Mouse (Mus musculus): ENCODE results near the gene Tbxas1. TPM values are rescaled to one million over a fixed set of nuclear protein-coding genes. Genes with fewer than 3 reads are reported as not detected.

Tbxas1 gene
- polyA plus RNA-seq, 1 experiment, result 1.2 TPM

DNA sequence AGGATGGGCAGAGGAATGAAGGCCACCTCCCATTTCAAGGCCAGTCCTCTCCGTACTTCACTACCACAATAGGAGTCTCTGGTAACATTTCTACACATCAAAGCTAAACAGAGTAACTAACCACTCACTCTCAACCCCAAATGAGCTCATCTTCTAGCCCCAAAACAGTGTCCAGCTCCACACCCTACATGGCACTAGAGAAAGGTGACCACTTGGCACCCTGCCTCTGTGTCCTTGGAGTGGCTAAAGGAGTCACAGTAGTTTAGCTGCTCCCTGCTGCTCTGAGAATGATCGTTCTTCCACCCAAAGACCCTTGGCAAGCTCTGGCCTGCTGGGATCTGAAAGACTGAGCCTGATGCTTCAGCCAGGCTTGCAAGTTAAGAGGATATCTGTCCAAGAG lies 109.4 kb downstream of the Tbxas1 start:
- DNase-seq, result no peak
- no peak overlapping the region for H3K27ac ChIP-seq (ENCODE audit: insufficient read depth, low read length)
- H3K4me1 ChIP-seq (ENCODE audit: control insufficient read depth, insufficient read depth, low read length), result no peaks in the 10 kb centered on the region
- 81% methylated on average over 2 of the region's 2 CpGs for WGBS
- TF ChIP-seq CTCF (IDR thresholded peaks at IDR 0.05; ENCODE audit: borderline replicate concordance, insufficient read depth, low read depth, low read length), result no peak
- no peak for TF ChIP-seq POLR2A (IDR thresholded peaks at IDR 0.05; ENCODE audit: borderline replicate concordance, insufficient read depth, low read length)
- H3K4me3 ChIP-seq (replicated peaks; ENCODE audit: insufficient read depth, low read depth, low read length), result no peak overlapping the region
- H3K27me3 ChIP-seq (ENCODE audit: control insufficient read depth, insufficient read depth, low read length), result no peaks in the 10 kb centered on the region; the same call in 1 of the 2 replicates

GRCm38 (mm10) chr6:38986641-38987040 lies 111.4 kb downstream of the Tbxas1 start:
- 85% methylated on average over 10 of the region's 10 CpGs for WGBS
- no peaks in the 10 kb centered on the region for H3K4me1 ChIP-seq (ENCODE audit: control insufficient read depth, insufficient read depth, low read length)
- H3K4me3 ChIP-seq (replicated peaks; ENCODE audit: insufficient read depth, low read depth, low read length), result no peak overlapping the region
- TF ChIP-seq POLR2A (IDR thresholded peaks at IDR 0.05; ENCODE audit: borderline replicate concordance, insufficient read depth, low read length) (no peak), CTCF (IDR thresholded peaks at IDR 0.05; ENCODE audit: borderline replicate concordance, insufficient read depth, low read depth, low read length) (no peak)
- DNase-seq, result no peak
- H3K27me3 ChIP-seq (ENCODE audit: control insufficient read depth, insufficient read depth, low read length), result no peaks in the 10 kb centered on the region
- H3K27ac ChIP-seq (ENCODE audit: insufficient read depth, low read length), result no peak overlapping the region

- Histone ChIP-seq H3K27ac (ENCODE audit: insufficient read depth, low read length) (no peak overlapping the region), H3K27me3 (ENCODE audit: control insufficient read depth, insufficient read depth, low read length) (no peaks in the 10 kb centered on the region), H3K4me3 (replicated peaks; ENCODE audit: insufficient read depth, low read depth, low read length) (no peak overlapping the region), H3K4me1 (ENCODE audit: control insufficient read depth, insufficient read depth, low read length) (no peaks in the 10 kb centered on the region)
- no peak for DNase-seq
- no peak for TF ChIP-seq CTCF (IDR thresholded peaks at IDR 0.05; ENCODE audit: borderline replicate concordance, insufficient read depth, low read depth, low read length)
- 76% methylated on average over 4 of the region's 4 CpGs for WGBS
These were observed 116.8 kb downstream of the Tbxas1 start for GRCm38 (mm10) chr6:38992016-38992415.

GRCm38 (mm10) chr6:38995774-38996173 lies 120.6 kb downstream of the Tbxas1 start:
- Histone ChIP-seq H3K27me3 (ENCODE audit: control insufficient read depth, insufficient read depth, low read length) (no peaks in the 10 kb centered on the region), H3K4me1 (ENCODE audit: control insufficient read depth, insufficient read depth, low read length) (no peaks in the 10 kb centered on the region), H3K27ac (ENCODE audit: insufficient read depth, low read length) (no peak overlapping the region), H3K4me3 (replicated peaks; ENCODE audit: insufficient read depth, low read depth, low read length) (no peak overlapping the region)
- TF ChIP-seq POLR2A (IDR thresholded peaks at IDR 0.05; ENCODE audit: borderline replicate concordance, insufficient read depth, low read length) (no peak), CTCF (IDR thresholded peaks at IDR 0.05; ENCODE audit: borderline replicate concordance, insufficient read depth, low read depth, low read length) (no peak)
- no peak for DNase-seq
- WGBS, result 88% methylated on average over 3 of the region's 3 CpGs

DNA sequence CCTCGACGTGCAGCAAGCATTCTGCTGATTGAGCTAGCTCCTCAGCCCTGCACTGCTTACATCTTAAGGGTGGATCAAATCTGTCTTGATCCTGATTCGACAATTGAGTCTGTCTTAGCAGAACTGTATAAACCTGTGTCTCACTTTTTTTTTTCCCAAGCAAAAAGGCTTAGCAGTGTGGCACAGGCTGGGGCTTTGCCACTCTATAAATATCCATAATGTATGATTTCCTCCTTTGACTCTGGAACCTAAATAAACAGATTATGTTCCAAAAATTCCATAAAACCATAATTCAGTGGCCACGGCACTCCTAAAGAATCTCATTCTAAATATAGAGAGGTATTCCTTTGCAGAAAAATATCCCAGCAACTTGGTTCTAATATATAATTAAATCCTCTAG lies 122.6 kb downstream of the Tbxas1 start:
- Histone ChIP-seq H3K4me1 (ENCODE audit: control insufficient read depth, insufficient read depth, low read length) (no peaks in the 10 kb centered on the region), H3K4me3 (replicated peaks; ENCODE audit: insufficient read depth, low read depth, low read length) (no peak overlapping the region), H3K27me3 (ENCODE audit: control insufficient read depth, insufficient read depth, low read length) (no peaks in the 10 kb centered on the region), H3K27ac (ENCODE audit: insufficient read depth, low read length) (no peak overlapping the region)
- 93% methylated on average over 4 of the region's 4 CpGs for WGBS
- no peak for DNase-seq
- TF ChIP-seq CTCF (IDR thresholded peaks at IDR 0.05; ENCODE audit: borderline replicate concordance, insufficient read depth, low read depth, low read length), result no peak
- no peak for TF ChIP-seq POLR2A (IDR thresholded peaks at IDR 0.05; ENCODE audit: borderline replicate concordance, insufficient read depth, low read length)

DNA sequence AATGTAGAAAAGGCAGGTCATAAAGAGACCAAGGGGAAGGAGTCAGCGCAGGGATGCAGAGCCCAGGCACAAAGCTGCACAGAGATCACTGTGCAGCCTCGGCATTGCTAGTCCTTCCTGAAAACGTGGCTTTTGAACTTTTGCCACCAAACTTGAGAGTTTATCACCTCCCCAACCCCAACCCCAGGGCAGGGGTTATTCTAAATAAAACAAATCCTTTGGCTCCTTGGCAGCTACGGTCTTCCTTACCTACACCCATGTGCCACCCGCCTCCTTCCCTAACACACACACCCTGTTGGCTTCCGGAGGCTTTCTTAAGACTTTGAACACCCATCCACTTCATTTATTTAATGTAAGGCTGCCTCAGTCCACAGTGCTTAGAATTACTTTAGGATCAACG lies 127.9 kb downstream of the Tbxas1 start:
- no peaks in the 10 kb centered on the region for H3K27me3 ChIP-seq (ENCODE audit: control insufficient read depth, insufficient read depth, low read length)
- no peak for DNase-seq
- H3K4me1 ChIP-seq (ENCODE audit: control insufficient read depth, insufficient read depth, low read length), result no peaks in the 10 kb centered on the region
- WGBS, result 81% methylated on average over 7 of the region's 7 CpGs
- H3K27ac ChIP-seq (ENCODE audit: insufficient read depth, low read length), result no peak overlapping the region
- no peak for TF ChIP-seq CTCF (IDR thresholded peaks at IDR 0.05; ENCODE audit: borderline replicate concordance, insufficient read depth, low read depth, low read length)
- TF ChIP-seq POLR2A (IDR thresholded peaks at IDR 0.05; ENCODE audit: borderline replicate concordance, insufficient read depth, low read length), result no peak
- H3K4me3 ChIP-seq (replicated peaks; ENCODE audit: insufficient read depth, low read depth, low read length), result no peak overlapping the region

GRCm38 (mm10) chr6:39004003-39004473 lies 128.8 kb downstream of the Tbxas1 start:
- no peak overlapping the region for H3K4me3 ChIP-seq (replicated peaks; ENCODE audit: insufficient read depth, low read depth, low read length)
- no peaks in the 10 kb centered on the region for H3K4me1 ChIP-seq (ENCODE audit: control insufficient read depth, insufficient read depth, low read length)
- no peak overlapping the region for H3K27ac ChIP-seq (ENCODE audit: insufficient read depth, low read length)
- no peaks in the 10 kb centered on the region for H3K27me3 ChIP-seq (ENCODE audit: control insufficient read depth, insufficient read depth, low read length)
- DNase-seq, result no peak
- WGBS, result 73% methylated on average over 12 of the region's 12 CpGs
- TF ChIP-seq CTCF (IDR thresholded peaks at IDR 0.05; ENCODE audit: borderline replicate concordance, insufficient read depth, low read depth, low read length) (no peak), POLR2A (IDR thresholded peaks at IDR 0.05; ENCODE audit: borderline replicate concordance, insufficient read depth, low read length) (no peak)

DNA sequence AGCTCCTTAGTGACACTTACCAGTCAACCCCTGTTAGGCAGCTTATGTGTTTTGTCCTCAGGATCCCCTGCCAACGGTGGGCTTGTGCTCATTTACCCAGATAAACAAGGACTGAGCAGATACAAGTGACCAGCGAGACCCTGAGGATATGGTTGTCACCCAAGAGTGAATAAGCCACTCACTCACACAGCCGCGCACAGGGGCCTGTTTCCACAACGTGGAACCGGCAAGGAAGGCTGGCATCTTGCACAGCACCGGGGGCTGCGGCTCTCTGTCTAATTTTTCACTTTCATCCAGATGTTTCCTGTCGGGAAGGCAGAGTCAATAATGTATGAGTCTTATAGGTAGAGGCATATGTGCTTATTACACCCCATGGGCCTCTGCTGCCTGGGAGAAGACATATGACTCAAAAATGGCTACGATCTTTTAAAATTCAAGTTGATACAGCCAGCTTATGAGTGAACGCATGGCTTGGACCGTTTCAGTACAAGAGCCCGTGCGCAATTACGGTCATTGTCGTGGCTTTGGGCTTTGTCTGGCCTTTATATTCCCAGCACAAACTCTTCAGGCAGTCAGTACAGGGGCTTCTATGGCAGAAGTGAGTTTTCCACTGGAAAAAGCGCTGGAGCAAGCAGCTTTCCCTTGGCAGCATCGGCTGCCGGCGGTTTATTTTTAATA lies 130.2 kb downstream of the Tbxas1 start:
- TF ChIP-seq POLR2A (IDR thresholded peaks at IDR 0.05; ENCODE audit: borderline replicate concordance, insufficient read depth, low read length) (no peak), CTCF (IDR thresholded peaks at IDR 0.05; ENCODE audit: borderline replicate concordance, insufficient read depth, low read depth, low read length) (no peak)
- no peak for DNase-seq
- Histone ChIP-seq H3K4me1 (ENCODE audit: control insufficient read depth, insufficient read depth, low read length) (no peaks in the 10 kb centered on the region), H3K4me3 (replicated peaks; ENCODE audit: insufficient read depth, low read depth, low read length) (no peak overlapping the region), H3K27ac (ENCODE audit: insufficient read depth, low read length) (no peak overlapping the region), H3K27me3 (ENCODE audit: control insufficient read depth, insufficient read depth, low read length) (no peaks in the 10 kb centered on the region)
- WGBS, result 81% methylated on average over 20 of the region's 20 CpGs

Data from cerebellum, adult 2 months (tissue).